Mouse (Mus musculus) cerebellum, adult 11 months (tissue): ENCODE data around the gene Sart3.
A peak's percentile ranks its signal among the peaks of the same experiment; 100 is the strongest.

Experiments
- DNase-seq: peaks from one replicate; pipeline ENCODE4 v3.0.0; 2022

The Sart3 gene

DNA sequence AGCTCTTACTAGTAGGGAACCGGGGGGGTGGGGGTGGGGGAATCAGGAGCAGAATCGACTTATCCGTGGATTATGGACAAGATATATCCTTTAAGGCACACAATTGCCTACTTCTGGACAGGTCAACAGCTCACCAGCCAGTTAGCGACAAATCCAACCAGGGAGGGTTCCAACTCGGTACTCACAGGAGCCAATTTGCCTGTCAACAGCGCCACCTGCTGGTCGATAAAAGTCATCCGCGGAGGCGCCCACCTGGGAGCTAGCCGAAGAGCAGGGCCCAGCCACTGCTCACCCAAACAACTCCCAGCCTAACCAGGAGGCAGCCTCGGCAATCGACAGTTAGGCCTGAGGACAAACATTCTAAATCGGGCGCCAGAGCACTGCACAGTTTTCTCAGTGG lies 47.9 kb downstream of the Sart3 start, which contains the start of gene 1700069L16Rik:
Gene 1700069L16Rik (minus strand): TSS at position 327 of the 400 bp plus-strand sequence.
- DNase-seq, result peak; percentile 95

GRCm38 (mm10) chr5:113723567-113724237 lies 48.6 kb downstream of the Sart3 start:
- DNase-seq, result peak; percentile 98

DNA sequence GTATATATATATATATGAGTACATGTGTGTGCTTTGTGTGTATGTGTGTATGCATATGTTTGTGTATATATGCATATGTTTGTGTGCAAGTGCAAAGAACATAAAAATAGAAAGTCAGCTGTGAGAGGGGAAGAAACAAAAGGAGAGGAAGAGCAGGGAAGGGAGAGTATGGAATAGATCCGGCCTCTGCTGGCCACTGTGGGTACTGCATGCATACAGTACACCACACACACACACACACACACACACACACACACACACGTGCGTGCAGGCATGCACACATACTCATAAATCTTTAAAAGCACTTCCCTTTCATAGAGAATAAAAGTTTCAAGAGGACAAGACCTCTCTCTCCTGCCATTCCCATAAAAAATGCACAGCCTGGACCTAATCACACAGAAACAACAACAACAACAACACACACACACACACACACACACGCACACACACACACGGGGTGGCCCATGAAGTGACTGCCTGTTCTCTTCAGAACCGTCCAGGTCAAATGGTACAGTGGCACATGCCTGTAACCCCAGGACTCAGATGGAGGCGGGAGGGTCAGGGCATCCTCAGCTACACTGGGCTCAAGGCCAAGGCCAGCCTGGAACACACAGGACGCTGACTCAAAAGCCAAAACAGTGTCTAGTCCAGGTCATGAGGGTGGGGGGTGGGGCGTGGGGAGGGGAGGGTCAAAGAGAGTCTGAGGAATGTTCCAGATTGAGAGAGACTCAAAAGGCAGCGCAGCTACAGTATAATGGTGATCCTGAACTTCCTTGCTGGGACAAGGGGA lies 49.9 kb downstream of the Sart3 start:
- DNase-seq, result peak; percentile 64

- peak; percentile 60 for DNase-seq
Observed at GRCm38 (mm10) chr5:113719221-113719661, 53.1 kb downstream of the Sart3 start.

DNA sequence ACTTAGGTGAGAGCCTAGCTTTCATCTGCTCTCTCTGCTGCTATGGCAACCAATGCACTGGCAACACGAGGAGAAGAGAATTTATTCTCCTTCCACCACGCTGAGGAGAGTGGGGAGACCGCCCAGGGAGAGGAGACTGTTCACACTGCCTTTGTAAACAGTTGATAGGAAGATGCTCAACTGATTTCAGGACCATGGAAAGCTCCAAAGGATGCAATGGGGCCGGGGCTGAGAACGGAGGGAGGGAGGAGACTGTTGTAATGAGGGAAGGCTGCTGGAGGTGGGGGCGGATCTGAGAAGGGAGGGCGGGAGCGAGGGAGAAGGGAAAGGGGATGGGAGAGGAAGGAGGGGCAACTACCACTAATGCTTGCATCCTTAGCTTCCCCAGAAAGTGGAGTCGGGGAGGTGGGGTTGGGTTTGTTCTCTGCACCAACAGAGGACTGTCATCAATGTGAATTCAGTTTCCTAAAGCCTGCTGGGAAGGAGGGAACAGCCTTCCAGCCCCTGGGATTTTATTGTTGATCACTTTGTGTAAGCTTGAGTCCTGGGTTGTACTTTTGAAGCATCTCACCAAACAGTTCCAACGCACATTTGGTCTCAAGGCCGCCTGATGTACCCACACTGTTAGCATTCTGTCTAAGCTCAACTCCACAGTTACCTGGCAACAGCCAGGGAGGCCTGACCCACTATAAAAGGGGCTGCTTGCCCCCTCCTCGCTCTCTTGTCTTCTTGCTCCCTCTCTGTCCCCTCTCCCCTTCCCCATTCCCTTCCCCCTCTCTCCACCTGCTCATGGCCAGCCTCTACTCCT lies 55.5 kb downstream of the Sart3 start:
- DNase-seq, result no peak

DNA sequence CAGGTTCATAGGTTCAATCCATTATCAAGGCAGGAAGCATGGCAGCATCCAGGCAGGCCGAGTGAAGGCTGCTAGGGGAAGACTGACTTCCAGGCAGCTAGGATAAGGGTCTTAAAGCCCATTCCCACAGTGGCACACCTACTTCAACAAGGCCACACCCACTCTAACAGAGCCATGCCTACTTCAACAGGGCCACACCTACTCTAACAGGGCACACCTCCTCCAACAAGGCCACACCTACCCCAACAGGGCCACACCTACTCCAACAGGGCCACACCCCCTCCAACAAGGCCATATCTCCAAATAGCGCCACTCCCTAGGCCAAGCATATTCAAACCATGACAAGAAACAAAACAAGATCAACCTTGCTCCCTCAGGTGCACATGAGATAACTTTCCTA lies 59.4 kb downstream of the Sart3 start:
- no peak for DNase-seq

GRCm38 (mm10) chr5:113703803-113704585 lies 68.3 kb downstream of the Sart3 start:
- DNase-seq, result no peak

GRCm38 (mm10) chr5:113700388-113701023 lies 71.8 kb downstream of the Sart3 start:
- no peak for DNase-seq

- DNase-seq, result no peak
Observed at GRCm38 (mm10) chr5:113694415-113694814, 77.9 kb downstream of the Sart3 start.

- no peak for DNase-seq
Observed at GRCm38 (mm10) chr5:113694000-113694399, 78.3 kb downstream of the Sart3 start.

- DNase-seq, result no peak
Observed at GRCm38 (mm10) chr5:113693196-113693755, 79.0 kb downstream of the Sart3 start.
